Mouse (Mus musculus) megakaryocyte progenitor cell, adult 5-6 weeks (primary cell): ENCODE data around the gene Defa23. TPM values are rescaled to one million over a fixed set of nuclear protein-coding genes. Genes with fewer than 3 reads are reported as not detected.
"Not testable (repeated sequence)": the region's sequence is repeated elsewhere in the genome, so short reads cannot be mapped to it uniquely, and the experiment has no call there.

ENCODE experiments used
- ATAC-seq: replicated peaks from 2 replicates; pipeline ENCODE4 v1.8.0; 2016; ENCODE audit warnings: mild to moderate bottlenecking, moderate TSS enrichment, inconsistent platforms; ENCODE audit not compliant: poor library complexity
- total RNA-seq, 2 experiments: library from RNA; stranded (forward) in 1 of 2; stranded (reverse) in 1 of 2; fragments of 157-497, 149-512 nt in 1 of 2; fragments of 200-1000 nt in 1 of 2; gene quantifications; 2 replicates each; pipeline versions ENCODE4 v1.2.3 to v1.2.4; 2015 to 2017

Gene Defa23
- total RNA-seq (2015) = not detected in 2 replicates
- total RNA-seq (2017) = not detected in 2 replicates

- not testable (repeated sequence) for ATAC-seq
These were observed at the start of gene Defa23 for GRCm38 (mm10) chr8:21054747-21055146. TSS of gene Defa23 (plus strand) at chr8:21055047.

GRCm38 (mm10) chr8:21006801-21007200, 48.0 kb upstream of the Defa23 start:
- ATAC-seq = no peak

- ATAC-seq = not testable (repeated sequence)
These were observed 46.3 kb upstream of the Defa23 start for GRCm38 (mm10) chr8:21008578-21008977.

- ATAC-seq = not testable (repeated sequence)
These were observed 44.3 kb upstream of the Defa23 start for GRCm38 (mm10) chr8:21010548-21010947.

- not testable (repeated sequence) for ATAC-seq
These were observed 29.6 kb upstream of the Defa23 start, which contains the start of gene Defa21 for GRCm38 (mm10) chr8:21025245-21025644. TSS of gene Defa21 (plus strand) at chr8:21025545.

GRCm38 (mm10) chr8:21064738-21065137, 9.9 kb downstream of the Defa23 start, which contains the start of gene Defa35:
TSS of gene Defa35 (plus strand) at chr8:21065038.
- not testable (repeated sequence) for ATAC-seq

GRCm38 (mm10) chr8:21084142-21084541, 29.3 kb downstream of the Defa23 start, which contains the start of gene Defa25:
TSS of gene Defa25 (plus strand) at chr8:21084442.
- not testable (repeated sequence) for ATAC-seq

GRCm38 (mm10) chr8:21093106-21093505, 38.3 kb downstream of the Defa23 start:
- ATAC-seq = no peak

- ATAC-seq = not testable (repeated sequence)
These were observed 41.1 kb downstream of the Defa23 start, which contains the start of gene Gm14851 for GRCm38 (mm10) chr8:21095950-21096349. TSS of gene Gm14851 (minus strand) at chr8:21096050.

Other genes with a start within 250 kb of the Defa23 start
- gene Defb33, start 162.4 kb upstream of the Defa23 start, total RNA-seq (2015) = not detected in 2 replicates
- gene Defb33, start 162.4 kb upstream of the Defa23 start, total RNA-seq (2017) = not detected in 2 replicates
- not detected in 2 replicates for gene Gm15056, start 152.4 kb upstream of the Defa23 start, total RNA-seq (2015)
- not detected in 2 replicates for gene Gm15056, start 152.4 kb upstream of the Defa23 start, total RNA-seq (2017)
- not detected in 2 replicates for gene Gm6040, start 133.0 kb upstream of the Defa23 start, total RNA-seq (2015)
- not detected in 2 replicates for gene Gm6040, start 133.0 kb upstream of the Defa23 start, total RNA-seq (2017)
- gene AY761185, start 110.3 kb upstream of the Defa23 start, total RNA-seq (2015) = not detected in 2 replicates
- not detected in 2 replicates for gene AY761185, start 110.3 kb upstream of the Defa23 start, total RNA-seq (2017)
- gene Defa21, start 29.5 kb upstream of the Defa23 start, total RNA-seq (2015) = not detected in 2 replicates
- not detected in 2 replicates for gene Defa21, start 29.5 kb upstream of the Defa23 start, total RNA-seq (2017)
- not detected in 2 replicates for gene Defa35, start 10.0 kb downstream of the Defa23 start, total RNA-seq (2015)
- gene Defa35, start 10.0 kb downstream of the Defa23 start, total RNA-seq (2017) = not detected in 2 replicates
- gene Defa25, start 29.4 kb downstream of the Defa23 start, total RNA-seq (2015) = not detected in 2 replicates
- not detected in 2 replicates for gene Defa25, start 29.4 kb downstream of the Defa23 start, total RNA-seq (2017)
- not detected in 2 replicates for gene Gm14851, start 41.0 kb downstream of the Defa23 start, total RNA-seq (2015)
- gene Gm14851, start 41.0 kb downstream of the Defa23 start, total RNA-seq (2017) = not detected in 2 replicates
- not detected in 2 replicates for gene Defa30, start 79.6 kb downstream of the Defa23 start, total RNA-seq (2015)
- not detected in 2 replicates for gene Defa30, start 79.6 kb downstream of the Defa23 start, total RNA-seq (2017)
- not detected in 2 replicates for gene Defa22, start 107.2 kb downstream of the Defa23 start, total RNA-seq (2015)
- gene Defa22, start 107.2 kb downstream of the Defa23 start, total RNA-seq (2017) = not detected in 2 replicates
- not detected in 2 replicates for gene Defa31, start 136.6 kb downstream of the Defa23 start, total RNA-seq (2015)
- not detected in 2 replicates for gene Defa31, start 136.6 kb downstream of the Defa23 start, total RNA-seq (2017)
- not detected in 2 replicates for gene Gm15293, start 146.5 kb downstream of the Defa23 start, total RNA-seq (2015)
- gene Gm15293, start 146.5 kb downstream of the Defa23 start, total RNA-seq (2017) = not detected in 2 replicates
- not detected in 2 replicates for gene Gm15292, start 194.7 kb downstream of the Defa23 start, total RNA-seq (2015)
- gene Gm15292, start 194.7 kb downstream of the Defa23 start, total RNA-seq (2017) = not detected in 2 replicates